Mouse (Mus musculus) Patski (cell line): ENCODE measurements at regions not wholly inside any gene's neighbourhood (a gene's known extent, or its start where the extent isn't known, plus 50 kb on each side); places are given as distances from the start of the nearest gene placed in this dataset.

ENCODE experiments used
- ATAC-seq: fragments of 100-300 bp; one replicate; pipeline ENCODE4 v1.8.0; 2021
- CTCF ChIA-PET: fragments of 350-600 bp; sonication (Branson Sonifier 250); formaldehyde crosslinking; loops from one replicate; lab custom pipeline; 2022; ENCODE audit warnings: inconsistent platforms; lab: Charles Lee
- POLR2A ChIA-PET: fragments of 350-600 bp; sonication (Branson Sonifier 250); formaldehyde crosslinking; loops from one replicate; lab custom pipeline; 2022; ENCODE audit warnings: antibody characterized with exemption, inconsistent platforms; lab: Charles Lee
- DNase-seq: peaks from one replicate; pipeline ENCODE4 v3.0.0-alpha.2; 2011; ENCODE audit warnings: low read depth, low spot score
- H3K27me3 ChIP-seq: fragments of 371-371 bp; one replicate; pipeline ENCODE4 v1.5.1; 2021
- CTCF ChIP-seq: fragments of 100-300 bp; IDR thresholded peaks from one replicate; pipeline ENCODE4 v1.5.1; 2021
- in situ Hi-C: fragments of 300-500 bp; cut with MboI; formaldehyde crosslinking; loops from 3 replicates; pipeline ENCODE4 v1.11.1; 2018; ENCODE audit warnings: low pct_unique_long_range_greater_than_20kb, mixed read lengths

DNA sequence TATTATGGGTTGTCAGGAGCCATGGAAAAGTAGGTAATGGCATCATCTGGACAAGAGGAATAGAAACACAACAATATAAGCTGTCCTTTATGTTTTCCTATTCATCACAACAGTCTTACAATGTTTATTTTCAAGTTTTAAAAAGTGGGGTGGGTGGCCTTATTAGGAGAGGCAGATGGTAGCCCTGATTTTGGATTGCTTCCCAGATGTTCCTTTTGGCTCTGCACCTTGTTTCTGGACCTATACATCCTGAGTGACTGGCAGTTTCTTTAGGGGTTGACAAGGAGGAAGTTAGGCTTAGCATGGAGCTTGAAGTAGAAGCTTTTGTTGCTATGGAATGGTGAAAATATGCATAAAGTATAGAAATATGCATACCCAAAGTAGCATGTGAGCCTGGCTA is 286.8 kb downstream of the Lmo7 start:
- ATAC-seq (no peak), DNase-seq (no peak)
- ChIA-PET CTCF (interaction anchor here (1.3 kb wide), 1 partner anchor 13 kb away, joined by 4 read pairs; no protein-coding TSS in a partner anchor), POLR2A (no interaction called here)
- in situ Hi-C loops, result no loop called here
- TF ChIP-seq CTCF, result no peak
- no peaks in the 10 kb centered on the region for H3K27me3 ChIP-seq

DNA sequence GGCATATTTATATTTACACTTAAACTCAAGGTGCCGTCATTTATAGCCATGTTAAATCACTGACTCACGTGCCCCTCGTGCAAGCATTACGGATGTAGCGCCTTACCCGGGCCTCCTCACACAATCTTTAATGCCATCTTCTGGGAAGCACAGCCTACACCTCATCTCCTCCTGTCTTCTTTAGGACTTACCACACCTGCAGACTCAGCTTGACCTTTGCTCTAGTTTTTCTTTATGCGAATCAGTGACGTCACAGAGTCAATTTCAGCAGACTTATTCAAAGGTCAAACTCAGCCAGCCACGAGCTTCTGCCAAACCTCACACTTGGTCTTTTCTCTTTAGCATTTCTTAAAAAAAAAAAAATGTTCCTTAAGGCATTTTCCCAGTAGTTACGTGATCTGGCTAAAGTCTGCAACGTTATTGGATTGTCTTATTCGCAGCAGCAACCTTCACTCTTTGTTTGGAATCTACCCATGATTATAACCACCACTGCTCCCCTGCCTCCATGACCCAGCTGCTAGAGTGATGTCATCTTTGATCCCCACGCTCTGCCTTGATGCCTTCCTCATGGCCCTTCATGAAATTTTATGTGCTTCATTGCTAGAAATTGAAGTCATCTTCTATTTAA is 285.3 kb downstream of the Lmo7 start:
- in situ Hi-C loops, result no loop called here
- ChIA-PET CTCF (no interaction called here), POLR2A (no interaction called here)
- TF ChIP-seq CTCF, result no peak
- ATAC-seq (no peak), DNase-seq (no peak)
- no peaks in the 10 kb centered on the region for H3K27me3 ChIP-seq

DNA sequence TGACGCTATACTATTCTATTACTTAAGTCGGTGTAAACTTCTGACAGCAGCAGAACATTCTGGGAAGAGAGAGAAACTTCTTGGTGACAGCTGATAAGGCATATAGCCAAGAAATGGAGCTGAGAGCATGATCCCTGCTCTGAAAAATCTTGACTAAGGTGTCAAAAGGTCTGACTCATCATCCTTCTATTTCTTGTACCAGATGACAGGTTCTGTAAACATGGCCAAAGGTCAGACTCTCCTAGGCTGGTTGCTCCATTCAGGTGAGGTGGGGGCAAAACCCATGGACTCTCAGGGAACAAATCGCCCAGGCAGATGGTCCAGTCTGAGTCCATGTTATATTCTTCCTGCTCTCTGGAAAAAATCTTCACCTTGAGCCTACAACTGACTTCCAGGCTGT is 283.5 kb downstream of the Lmo7 start:
- ATAC-seq, result no peak
- POLR2A ChIA-PET, result no interaction called here
- DNase-seq, result no peak
- TF ChIP-seq CTCF, result no peak
- no peaks in the 10 kb centered on the region for H3K27me3 ChIP-seq
- in situ Hi-C loops, result no loop called here
- CTCF ChIA-PET, result no interaction called here

DNA sequence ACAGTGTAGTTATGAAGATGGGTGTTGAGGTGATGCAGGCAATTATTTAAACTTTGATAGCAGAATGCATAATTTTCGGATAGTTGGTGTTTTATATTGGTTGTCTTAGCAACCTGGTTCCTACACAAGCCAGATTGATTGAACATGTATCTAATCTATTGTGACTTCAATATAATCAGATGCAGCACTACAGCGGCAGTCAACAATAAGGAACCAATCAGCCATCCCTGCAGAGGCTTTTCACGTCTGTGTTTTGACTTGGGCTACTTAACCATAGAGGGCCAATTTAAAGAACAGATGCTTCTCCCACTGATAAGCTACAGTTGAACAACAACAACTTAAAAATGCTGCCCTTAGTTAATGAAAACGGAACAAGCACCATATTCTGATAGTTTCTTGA is 267.8 kb downstream of the Lmo7 start:
- in situ Hi-C loops, result no loop called here
- POLR2A ChIA-PET, result no interaction called here
- DNase-seq (no peak), ATAC-seq (no peak)
- H3K27me3 ChIP-seq, result no peaks in the 10 kb centered on the region
- no peak for TF ChIP-seq CTCF
- CTCF ChIA-PET, result no interaction called here

DNA sequence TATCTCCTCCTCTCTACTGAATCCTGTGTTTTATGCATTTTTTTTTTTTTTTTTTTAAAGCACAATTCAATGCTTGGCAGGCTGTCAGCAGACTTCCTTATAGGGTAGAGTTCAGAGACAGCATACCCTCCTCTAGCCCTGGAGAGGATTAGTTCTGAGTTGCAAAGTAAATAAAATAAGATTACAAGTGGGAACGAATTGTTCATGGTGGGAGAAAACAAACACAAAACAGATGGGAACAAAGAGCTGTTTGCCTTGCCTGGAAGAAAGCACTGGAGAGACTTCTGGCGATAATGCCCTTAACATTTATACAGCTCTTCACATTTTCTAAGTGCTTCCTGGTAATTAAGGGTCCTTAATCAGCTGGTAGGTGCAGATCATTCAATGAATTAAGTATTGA is 254.6 kb downstream of the Lmo7 start:
- no peak for DNase-seq
- ATAC-seq, result no peak
- ChIA-PET POLR2A (no interaction called here), CTCF (interaction anchor here (1.4 kb wide), 1 partner anchor 33 kb away, joined by 3 read pairs; no protein-coding TSS in a partner anchor)
- no peaks in the 10 kb centered on the region for H3K27me3 ChIP-seq
- TF ChIP-seq CTCF, result no peak
- in situ Hi-C loops, result no loop called here
